Mouse (Mus musculus) liver, adult (tissue): ENCODE results near the gene Spz1.

ENCODE experiments used
- GATA4 ChIP-seq: IDR thresholded peaks from 2 replicates; pipeline ENCODE4 v1.6.1; 2014; ENCODE audit warnings: mild to moderate bottlenecking, low read length; ENCODE audit not compliant: insufficient replicate concordance

Spz1 gene

DNA sequence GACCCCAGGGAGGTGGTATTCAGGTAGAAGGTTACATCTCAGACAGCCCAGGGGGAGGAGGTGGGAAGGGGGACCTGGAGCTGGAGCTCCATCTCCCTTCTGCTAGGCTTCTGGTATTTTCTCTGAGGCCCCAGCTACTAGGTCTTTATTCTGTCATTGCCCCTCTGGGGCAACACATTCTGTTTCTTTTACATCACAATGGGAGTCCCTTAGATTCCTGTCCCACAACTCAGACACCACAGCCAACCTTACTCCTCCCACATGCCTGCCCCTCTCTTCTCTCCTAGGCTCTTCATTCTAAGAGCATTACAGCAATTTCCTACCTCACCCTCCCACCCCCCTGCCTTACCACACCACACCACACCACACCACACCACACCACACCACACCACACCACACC, at the start of gene Spz1:
Gene Spz1, minus strand, starts transcription at position 101 of the 400 bp plus-strand sequence.
- TF ChIP-seq GATA4, result no peak

DNA sequence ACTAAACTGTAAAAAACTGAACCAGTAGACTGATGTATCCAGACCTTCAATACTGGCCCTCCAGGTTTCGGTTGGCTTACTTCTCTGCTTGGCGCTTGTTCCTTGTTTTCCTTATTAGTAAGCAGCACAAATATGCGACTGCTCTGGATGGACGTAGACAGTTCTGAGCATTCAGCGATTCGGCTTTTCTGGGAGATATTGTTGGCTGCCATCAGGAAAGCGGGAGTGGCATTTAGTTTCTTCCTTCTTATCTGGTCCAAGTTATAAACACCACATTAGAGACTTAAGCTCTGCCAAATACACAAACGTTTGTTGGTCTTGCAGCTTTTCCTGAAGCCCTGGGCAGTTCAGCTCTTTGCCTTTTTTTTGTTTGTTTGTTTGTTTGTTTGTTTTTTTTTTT, 40.5 kb upstream of the Spz1 start:
- TF ChIP-seq GATA4, result 0 out of 2 replicates have a peak, but pooled peaks have one; percentile 6

DNA sequence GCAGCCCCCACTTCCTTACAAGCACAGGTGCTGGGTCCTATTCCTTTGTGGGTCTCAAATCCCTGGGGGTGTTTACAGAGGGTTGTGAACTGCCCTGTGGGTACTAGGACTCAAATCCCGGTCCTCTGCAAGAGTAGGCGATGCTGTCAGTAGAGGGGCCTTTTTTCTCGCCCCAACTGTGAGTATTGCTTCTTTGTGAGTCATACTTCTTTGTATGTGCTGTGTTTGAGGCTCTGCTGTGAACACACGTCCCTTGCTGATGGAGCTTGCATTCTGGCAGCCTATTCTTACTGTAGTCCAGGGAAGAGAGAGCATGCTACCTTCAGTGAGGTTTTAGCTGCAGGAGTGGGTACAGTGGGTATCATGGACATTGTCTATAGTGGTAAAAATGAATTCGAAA, 39.2 kb upstream of the Spz1 start:
- TF ChIP-seq GATA4, result no peak

DNA sequence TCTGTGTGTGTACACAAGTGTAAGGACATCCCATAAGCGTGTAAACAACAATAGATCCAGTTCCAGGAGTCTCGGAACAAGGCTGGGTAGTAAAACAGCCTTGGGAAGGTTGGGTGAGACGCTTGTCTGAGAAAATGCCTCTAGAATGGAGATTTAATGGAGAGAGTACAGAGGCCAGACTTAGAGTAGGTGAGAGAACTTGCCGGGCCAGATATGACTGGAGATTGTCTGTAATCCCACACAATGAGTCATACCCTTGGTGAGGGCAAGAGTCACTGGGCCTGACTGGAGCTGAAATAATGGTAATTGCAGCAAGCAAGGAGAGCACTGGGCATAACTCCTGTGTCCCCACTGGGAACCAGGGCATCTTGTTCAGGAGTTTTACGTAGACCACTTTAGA, 37.1 kb upstream of the Spz1 start:
- TF ChIP-seq GATA4, result no peak

DNA sequence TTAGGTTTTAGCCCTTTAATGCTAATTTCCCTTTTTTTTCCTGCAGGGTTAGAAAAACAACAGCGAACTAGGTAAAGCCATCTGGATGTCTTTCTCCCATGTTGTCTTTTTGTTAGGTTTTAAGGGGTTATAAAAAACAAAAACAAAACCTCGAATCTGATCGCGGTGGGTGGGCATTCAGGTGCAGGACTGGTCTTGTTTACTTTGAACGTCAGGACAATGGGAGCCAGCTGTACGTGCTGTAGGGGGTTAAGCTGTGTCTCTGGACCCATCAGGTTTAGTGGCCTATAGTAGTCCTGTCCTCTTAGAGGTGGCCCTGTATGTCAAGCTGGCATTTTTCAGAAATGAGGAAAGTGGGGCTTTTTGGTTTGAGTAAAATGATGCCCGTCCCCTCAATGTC, 35.9 kb upstream of the Spz1 start:
- no peak for TF ChIP-seq GATA4

DNA sequence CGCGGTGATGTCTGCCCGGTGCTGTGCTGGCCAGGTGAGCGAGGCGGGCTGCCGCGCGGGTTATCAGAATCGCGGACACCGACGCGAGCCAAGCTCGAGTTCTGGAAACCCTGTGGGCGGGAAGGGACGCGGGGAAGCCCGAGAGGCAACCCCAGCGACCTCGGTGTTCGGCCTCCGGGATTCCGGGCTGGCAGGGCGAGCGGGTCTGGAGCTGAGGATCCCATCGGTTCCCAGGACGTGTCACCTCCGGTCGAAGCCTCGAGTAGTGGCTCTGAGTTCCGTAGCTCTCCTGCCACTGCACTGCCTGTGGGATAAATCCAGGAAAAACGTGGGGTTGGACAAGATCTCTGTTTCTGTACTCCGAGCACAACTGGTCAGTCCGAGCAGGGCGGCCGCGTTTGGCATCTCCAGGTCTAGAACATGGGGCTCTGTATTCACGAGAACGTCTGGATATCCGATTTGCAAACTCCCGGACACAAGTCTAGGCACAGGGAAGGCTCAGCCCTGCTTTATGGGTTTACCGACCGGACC, 35.3 kb upstream of the Spz1 start:
- no peak for TF ChIP-seq GATA4

DNA sequence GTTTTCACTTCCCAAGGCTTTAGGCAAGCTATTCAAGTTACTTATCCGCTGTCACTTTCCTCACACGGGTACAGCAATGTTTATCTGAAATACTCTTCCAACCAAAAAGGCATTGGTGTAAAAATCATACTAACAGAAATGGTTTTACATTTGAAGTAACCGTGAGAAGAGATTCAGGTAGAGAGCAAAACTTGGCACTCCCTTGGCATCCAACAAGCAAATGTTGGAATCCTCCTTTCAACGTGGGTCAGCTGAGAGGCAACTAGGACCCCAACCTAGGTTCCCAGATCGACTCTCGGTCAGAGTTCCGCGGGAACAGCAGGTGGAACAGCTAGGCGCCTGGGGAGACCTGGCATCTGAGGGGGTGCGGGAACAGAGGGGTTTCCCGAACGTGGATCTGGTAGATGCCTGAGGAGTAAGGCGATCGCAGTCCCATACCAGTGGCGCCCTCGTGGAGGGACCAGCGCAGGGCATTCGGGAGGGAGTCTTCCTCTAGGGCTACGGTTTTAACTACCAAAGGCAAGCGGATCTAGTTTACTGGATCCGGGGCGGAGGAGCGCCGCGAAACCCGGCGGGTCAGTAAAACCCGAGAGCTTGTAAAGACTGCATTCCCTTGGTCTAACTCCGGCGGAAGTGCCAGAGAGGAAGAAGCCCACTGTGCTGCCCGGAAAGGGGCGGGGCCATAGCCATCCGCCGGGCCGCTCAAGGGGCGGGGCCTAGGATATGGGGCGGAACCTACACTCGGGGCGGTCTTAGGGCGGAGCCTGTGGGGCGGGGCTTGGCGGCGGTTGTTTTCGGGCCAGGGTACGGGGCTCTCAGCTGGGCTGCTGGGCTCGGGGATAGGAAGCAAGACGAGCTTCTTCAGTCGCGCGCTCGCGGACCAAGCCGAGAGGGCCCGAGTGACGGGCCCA, 34.6 kb upstream of the Spz1 start, which contains the start of gene Serinc5:
Gene Serinc5, plus strand, starts transcription at position 781 of the 911 bp plus-strand sequence.
- no peak; the same call in 1 of the 2 replicates for TF ChIP-seq GATA4

DNA sequence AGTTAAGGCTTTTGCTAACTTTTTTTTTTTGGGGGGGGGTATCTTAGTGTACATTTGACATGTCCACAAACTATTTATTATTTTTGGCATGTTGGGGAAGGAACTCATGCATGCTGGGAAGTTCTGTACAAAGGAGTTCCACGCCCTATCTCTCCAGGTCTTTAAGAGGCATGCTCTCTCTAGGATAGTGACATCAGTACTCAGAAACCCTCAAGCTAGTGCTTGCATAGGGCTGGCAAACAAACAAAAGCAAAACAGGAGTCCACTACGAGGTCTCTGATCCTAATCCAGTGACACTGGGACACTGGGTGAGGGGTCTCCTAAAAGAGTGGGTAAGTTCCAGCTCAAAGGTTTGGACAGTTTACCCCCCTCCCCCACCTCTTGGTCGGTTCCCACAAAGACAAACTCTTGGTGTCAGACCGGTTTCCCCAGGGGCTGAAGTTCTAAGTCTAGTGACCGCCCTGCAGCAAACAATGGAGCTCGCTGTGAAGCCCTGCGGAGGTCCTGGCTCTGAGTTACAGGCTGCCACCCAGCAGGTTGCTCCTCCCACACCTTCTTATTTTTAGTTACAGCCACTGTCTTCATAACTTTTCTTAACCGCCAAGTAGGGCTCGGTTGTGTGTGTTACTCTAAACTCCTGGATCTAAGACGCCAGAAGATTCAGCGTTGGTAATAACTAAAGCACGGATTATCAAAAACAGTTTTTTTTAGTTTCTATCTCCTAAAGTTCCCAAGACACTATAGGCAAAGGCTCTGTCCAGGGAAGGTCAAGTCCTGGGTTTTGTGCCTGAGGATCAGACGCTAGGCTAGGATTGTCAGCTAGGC, 33.7 kb upstream of the Spz1 start:
- TF ChIP-seq GATA4, result no peak

DNA sequence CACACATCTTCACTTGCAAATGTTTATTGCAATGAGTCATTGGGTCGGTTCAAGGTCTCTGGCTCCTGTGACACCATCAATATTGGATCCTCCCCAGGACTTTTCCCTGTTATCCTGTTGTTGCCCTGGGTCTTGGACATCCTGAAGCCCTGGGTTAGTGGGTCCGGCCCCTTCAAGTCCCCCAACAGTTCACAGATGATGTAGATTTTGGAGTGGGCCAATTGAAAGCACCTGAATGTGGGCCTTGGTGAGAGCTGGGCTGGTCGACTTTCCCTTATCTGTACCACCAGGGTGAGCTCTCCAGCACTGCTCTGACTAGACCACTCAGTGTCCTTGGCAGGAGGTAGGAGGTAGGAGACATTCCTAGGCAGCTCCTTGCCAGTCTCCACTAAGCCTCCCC, 19.5 kb upstream of the Spz1 start:
- no peak for TF ChIP-seq GATA4

DNA sequence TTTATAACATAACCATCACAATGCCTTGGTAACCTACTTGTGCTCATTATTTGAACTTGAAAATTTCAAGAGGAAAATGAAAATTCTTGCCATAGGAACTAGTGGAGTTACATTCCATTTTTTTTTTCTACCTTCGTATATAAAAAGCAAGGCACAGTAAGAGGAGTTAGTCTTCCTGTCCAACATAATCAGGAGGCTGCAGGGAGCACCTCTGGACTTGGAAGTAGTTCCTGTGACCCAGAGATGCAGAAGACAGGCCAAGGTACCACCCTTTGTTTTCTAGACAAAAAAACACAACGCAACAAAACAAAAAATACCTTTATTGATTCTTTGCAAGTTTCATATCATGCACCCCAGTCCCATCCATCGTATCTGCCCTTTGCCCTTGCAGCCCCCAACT, 18.9 kb upstream of the Spz1 start:
- no peak for TF ChIP-seq GATA4

DNA sequence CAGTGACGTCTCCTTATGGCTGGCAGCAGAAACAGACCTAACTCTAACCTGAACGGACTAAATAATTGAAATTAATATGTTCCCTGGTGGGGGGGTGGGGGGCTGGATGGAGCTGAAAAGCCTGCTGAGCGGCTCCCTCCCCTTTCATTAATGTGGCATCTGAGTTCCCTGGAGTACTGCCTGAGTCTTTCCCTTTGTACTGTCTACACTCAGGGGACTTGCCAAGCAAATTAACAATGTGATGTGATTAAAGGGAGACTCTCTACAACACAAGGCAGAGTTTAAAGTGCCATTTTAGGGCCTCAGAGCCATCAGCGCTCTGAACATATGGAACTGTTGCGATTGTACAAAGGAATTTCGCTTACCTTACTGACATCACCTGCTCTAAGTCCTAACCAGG, 18.5 kb upstream of the Spz1 start:
- TF ChIP-seq GATA4, result no peak

DNA sequence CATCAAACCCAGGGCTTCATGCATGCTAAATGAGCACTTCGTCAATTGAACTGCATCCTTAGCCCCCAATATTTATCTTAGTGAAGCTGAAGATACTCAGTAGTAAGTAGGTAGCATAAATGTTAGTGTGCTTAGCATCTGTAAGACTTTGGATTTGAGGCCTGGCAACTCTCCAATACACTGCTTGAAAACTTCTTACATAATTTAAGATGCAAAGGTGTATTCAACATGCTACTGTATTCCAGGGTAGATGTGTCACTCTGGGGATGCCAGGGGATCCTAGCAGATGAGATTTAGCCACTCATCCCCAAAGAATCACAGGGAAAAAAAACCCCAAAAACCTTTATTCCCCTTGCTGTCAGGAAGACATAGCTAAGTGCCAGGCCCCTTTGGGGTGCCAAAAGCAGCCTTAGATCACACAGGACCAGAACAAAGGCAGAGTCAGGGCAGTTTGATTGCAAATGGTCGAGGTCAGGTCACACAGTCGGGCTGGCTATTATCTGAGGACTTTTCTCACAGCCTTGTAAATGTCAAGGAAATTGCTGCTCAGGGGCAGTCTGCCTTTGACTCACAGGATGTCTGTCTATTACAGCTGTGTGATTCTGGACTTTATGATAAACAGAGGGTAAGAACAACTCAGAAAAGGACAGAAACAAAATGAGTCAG, 17.9 kb upstream of the Spz1 start:
- TF ChIP-seq GATA4, result no peak

DNA sequence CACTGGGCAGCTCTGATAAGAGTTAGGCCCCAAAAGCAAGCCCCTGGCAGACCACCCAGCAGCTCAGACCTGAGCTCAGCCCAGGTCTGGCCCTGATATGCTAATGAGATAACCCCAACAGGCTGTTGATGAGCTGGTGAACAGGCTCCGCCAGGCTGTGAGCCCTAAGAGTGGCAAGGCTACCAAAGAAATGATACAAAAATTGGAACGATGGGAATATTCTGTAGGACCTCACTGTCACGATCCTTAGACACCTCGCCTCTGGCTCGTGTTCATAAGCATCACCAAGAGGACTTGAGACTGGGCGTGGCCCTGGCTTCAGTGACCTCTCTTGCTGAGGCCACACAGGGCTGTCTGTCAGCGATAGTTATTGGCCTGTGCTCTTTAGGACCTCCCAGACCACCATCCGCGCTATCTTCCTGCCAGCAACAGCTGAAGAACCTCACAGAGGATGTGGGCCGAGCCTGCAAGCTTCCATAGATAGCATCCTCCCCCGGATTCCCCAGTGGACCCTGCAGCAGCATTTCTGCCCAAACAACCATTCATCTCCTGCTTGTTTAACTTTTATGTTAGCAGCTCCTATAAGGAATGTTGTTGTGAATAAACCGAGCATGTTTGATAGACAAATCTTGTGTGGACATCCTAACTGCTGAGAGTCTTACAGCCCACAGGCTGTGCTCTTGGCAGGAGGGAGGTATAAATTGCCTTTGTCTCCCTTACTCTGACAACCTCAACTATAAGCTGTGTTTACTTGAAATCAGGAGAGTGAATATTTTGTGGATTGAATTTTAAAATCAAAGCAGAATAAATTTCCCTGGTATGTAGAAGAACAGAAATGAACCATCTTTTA, 17.0 kb upstream of the Spz1 start:
- no peak for TF ChIP-seq GATA4

DNA sequence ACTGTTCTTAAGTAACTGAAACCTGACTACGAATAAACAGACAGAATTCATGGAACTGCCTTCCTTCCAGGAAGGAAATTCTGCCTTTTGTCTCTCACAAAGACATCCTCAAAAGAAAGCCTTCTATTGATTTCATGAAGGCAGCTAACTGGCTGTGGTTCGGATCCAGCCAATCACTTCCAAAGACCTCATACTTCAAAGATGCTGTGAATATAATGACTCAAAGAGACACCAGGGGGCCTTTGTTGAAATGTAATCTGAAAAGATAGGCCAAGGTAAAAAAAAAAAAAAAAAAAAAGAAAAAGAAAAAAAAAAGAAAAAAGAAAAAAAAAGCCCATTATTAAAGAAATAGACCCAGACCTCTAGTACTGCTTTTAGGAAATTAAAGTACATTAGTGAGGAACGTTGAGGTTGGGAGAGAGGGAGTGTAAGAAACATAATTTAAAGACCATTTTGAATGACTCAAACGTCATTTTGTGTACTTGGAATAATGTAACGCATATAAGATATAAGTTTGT, 16.4 kb upstream of the Spz1 start:
- no peak for TF ChIP-seq GATA4
